Mouse (Mus musculus): ENCODE results near the gene Hoxb6.

Hoxb6 gene

DNA sequence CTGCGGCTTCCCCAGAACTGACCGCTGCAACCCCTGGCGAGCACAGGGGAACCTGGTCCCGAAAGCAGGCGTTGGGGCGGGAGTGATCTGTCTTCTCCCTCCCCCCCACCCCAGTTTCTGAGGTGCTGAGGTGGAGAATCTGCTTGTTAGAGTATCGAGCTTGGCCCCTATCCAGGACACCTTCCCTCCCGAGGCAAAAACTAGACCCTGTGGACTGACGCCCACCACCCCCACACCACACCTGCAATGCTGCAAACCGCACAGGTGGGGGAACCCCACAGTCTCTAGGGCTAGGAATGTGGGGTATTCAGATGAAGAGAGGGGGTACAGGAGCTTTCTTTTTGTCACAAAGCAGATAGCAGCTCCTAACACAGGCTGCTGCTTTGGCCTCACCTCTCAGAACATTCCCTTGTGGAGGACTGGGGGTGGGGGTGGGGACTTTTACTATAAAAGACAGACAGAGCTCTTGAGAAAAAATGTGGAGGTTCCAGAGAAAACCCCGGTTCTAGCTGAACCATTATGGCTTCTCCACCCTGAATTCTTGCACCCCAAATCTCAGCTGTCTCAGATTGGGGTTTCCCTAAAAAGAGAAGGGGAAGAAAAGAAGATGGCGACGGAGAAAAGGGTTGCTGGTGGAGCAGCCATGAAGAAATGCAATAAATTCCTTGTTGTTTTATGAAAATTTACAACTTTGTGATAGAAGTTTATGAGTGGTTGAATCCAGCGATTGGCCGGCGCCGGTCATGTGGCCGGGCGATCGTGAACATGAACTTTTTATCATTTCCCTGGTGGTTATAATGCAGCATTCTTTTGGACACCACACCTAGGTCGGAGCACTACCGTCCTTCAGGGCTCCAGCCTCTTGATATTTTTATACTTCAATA is at the start of gene Hoxb6:
Gene Hoxb6 (plus strand): TSS at position 796 of the 884 bp plus-strand sequence.
- no peak for DNase-seq (ENCODE audit: low spot score)

- DNase-seq (ENCODE audit: low spot score): no peak
Measured at GRCm38 (mm10) chr11:96250901-96251300, 41.4 kb upstream of the Hoxb6 start.

DNA sequence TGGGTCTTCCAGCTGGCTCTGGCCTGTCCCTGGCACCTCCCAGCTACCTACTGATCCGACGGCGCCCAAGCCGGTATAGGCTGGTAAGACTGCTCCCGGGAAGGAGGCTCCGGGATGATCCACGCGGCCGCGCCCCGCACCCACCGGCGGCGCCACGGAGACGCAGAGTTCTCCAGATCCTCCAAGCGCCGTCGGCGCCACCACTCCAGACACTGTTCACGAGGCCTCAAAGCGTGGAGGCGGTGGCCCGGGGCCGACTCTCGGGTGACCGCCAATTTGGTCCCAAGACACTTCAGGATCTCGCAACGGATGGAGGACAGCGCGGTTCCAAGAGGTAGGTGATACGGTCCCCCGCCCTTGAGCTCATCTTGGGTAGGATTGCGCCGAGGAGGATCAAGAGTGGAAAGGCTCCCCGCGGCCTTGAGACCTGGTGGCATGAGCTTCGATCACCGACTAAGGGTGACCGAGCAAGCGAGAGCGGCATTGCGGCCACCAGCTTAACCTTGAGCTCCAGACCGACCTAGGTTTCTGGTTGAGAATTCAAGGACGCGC is 40.7 kb upstream of the Hoxb6 start:
- DNase-seq (ENCODE audit: low spot score): no peak

- no peak for DNase-seq (ENCODE audit: low spot score)
Measured at GRCm38 (mm10) chr11:96252541-96253120, 39.6 kb upstream of the Hoxb6 start.

GRCm38 (mm10) chr11:96254221-96254620 is 38.1 kb upstream of the Hoxb6 start:
- DNase-seq (ENCODE audit: low spot score): no peak

DNA sequence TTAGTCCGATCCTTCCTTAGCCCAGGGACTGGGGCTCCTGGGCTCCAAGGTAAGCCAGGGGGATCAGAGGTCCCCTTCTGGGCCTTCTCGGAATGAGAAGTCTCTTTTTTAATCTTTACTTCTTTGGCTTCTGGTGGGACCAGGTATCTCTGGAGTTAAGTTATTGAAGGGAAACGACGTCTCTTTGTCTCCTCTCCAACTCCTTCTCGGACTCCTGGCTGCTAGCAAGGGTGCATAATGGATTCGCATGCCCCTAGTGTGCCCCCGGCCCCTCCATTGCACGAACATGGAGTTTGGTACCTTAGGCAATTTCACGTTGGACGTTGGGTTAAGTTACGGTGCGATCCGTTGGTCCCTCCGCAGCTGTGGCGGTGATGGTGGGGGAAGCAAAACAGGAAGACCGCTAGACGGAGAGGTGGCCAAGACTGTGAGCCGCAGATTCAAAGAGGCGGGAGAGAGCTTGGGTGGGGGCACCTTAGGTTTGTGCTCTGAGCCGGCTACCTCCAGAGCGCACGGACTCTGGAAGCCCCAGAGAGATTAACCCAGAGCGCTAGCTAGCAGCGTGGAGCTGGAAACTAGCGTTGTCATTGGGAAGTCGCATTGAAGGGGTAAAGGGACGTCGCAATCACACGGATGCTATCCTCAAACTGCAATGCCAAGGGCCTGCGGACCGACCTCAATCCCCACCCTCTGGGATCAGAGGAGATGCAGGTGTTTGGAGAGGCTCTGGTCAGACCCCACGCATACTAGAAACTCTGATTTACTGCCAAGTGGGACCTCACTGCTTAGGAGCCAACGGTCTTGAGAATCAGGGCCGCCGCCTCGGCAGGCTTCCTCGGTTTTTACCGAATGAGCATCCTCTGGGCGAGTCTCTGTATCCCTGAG is 36.9 kb upstream of the Hoxb6 start:
- no peak for DNase-seq (ENCODE audit: low spot score)

DNA sequence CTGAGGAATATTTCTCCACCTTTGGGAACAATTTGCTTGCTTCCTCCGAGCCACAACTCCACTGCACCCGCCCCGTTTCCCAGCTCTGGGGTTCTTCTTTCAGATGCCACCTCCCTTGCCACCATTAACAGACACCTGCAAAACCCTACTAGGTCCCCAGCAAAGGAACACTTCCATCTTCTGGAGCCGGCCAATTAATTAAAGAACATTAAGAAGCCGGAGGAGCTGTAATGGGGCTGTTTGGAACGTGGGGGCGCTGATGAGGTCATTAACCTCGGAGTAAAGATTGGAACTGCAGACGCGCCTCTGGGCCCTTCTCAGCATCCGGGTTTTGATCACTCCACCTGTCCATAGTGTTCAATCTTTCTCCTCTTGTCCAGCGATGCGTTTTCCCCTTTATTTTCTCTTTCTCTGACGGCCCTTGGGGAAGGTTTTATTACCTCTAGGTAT is 36.3 kb upstream of the Hoxb6 start:
- no peak for DNase-seq (ENCODE audit: low spot score)

DNA sequence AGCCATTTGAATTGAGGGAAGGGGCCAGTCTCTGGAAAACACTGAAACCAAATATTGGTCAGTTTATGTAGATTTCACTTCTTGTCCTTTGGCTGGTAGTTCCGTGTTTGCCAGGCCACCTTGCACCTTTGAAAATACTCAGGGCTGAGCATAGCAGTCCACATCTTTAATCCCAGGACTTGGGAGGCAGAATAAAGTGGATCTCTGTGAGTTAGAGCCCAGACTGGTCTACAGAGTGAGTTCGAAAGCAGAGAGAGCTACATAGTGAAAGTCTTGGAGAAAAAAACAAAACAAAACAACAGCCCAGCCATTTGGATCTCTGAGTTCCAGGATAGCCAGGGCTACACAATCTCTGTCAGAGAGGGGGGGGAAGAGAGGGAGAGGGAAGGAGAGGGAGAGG is 35.1 kb upstream of the Hoxb6 start:
- DNase-seq (ENCODE audit: low spot score): no peak

GRCm38 (mm10) chr11:96259038-96259437 is 33.2 kb upstream of the Hoxb6 start:
- DNase-seq (ENCODE audit: low spot score): no peak

DNA sequence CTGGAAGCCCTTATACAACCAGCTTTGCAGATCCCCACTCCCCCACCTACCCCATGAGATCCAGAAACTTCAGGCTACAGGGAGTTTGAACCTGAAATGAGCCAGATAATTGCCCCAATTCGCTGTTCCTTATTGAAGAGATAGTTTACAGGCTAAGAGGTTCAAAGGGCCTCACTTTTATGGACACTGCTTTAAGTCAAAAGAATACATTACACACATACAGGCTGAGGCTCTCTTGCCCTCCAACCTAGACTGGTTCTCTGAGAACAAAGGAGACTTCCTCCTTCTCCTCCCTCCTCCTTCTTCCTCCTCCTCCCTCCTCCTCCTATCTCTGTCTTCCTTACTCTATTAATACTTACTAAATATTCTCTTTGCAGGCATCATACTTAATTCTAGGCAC is 32.8 kb upstream of the Hoxb6 start:
- DNase-seq (ENCODE audit: low spot score): no peak

- DNase-seq (ENCODE audit: low spot score): no peak
Measured at GRCm38 (mm10) chr11:96260310-96260970, 31.8 kb upstream of the Hoxb6 start.

DNA sequence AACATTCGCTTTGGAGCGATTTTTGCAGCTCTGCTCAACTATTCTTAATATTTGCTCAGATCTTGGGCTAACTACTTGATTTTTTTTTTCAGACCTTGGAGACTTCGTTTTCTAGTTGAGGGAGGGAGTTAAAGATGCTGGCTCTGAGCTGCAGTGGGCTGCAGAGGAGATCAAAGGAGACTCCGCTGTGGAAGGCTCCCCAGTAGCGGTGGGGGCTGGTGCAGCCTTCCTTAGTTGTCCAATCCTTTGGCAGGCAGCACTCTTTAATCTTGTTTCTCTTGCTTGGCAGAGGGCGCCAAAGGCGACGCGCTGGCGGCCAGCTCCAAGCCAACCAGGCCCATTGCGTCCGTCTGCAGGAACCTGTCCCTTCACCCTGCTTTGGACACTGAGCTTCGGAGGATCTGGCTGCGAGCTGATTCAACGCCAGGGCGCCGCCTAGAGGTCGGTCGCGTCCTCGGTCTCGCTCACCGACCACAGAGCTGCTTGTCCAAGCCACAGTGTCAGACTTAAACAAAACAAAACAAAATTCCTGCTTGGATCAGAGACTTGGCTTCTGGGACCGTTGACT is 30.9 kb upstream of the Hoxb6 start:
- no peak for DNase-seq (ENCODE audit: low spot score)

DNA sequence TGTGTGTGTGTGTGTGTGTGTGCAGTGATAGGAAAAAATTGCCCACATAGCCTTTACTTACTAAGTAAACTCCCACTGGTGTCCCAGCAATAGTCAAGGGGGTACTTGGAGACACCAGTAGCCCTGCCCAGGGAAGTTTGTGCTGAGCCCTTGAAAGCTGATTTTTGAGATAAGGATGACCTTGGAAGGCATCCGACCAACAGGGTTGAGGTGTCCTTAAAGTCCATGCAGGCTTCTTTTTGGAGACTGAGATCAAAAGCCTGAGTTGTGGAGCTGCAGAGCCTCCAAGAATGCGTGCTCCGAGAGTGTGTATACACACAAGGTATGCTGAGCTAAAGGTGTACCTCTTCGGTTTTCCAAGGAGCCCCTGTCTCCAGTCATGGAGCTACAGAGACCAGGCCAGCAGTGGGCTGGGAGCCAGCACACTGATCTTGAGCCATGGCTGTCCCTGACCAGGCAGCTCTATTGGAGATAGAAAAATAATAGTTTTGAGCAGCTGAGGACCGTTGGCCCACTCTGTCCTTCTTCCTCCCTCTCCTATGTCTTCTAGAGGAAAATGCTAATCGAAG is 29.9 kb upstream of the Hoxb6 start:
- no peak for DNase-seq (ENCODE audit: low spot score)

- DNase-seq (ENCODE audit: low spot score): no peak
Measured at GRCm38 (mm10) chr11:96263636-96264389, 28.5 kb upstream of the Hoxb6 start.

GRCm38 (mm10) chr11:96264390-96265020 is 27.8 kb upstream of the Hoxb6 start:
- DNase-seq (ENCODE audit: low spot score): no peak

DNA sequence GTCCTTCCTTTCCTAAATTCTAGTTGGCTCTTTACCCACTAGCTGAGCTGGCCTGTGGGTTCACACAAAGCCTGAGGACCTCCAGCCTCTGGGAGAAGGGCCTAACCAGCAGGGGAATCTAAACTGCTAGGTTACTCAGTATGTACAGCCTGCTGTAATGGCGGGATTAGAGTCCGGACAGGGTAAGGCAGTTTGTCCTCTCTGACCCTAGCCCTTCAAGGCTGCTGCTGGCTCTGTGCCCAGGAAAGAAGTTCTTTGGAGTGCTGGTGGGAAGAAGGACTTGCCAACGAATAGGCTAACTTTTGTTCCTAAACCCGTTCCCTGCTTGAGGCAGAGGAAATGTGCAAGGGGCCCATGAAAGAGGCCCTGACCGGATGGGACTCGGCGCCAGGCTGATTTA is 26.3 kb upstream of the Hoxb6 start:
- no peak for DNase-seq (ENCODE audit: low spot score)

DNA sequence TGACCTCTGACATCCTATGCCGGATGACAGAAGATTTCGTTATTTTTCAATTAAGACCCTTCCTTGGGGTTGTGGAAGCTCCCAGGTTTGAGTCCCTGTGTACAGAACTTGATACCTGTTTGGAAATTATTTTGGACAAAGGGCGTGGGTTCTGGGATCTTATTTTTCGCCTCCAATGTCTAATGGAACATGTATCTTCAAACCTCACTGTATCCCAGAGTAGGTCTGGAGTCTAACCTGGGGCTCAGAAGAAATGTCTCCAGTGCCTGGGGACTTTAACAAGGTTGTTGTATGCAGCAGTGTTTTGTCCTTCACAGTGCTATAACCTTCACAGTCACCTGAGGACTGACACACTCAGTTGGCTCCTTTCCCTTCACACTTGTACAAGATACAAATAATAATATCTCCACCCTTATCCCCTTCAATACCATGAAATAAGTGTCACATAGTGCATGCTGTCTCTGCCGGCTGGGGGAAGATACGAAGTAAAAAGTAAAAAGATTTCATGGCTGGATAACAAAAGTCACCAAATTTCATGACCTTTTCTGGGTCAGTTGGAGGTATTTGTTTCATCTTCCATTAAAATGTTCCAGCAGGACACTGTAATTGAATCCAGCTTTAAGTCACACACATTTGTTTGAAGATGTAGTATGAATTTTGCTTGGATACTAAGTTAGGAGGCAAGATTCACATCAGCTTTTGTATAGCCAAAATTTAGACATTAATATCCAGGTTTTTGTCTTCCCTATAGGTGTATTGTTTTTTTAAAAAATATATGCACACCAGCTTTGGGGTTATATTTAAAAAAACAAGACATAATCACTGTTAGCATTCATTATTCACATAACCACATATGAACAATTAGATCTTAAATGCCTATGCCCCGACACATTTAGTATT is 25.0 kb upstream of the Hoxb6 start:
- no peak for DNase-seq (ENCODE audit: low spot score)

DNA sequence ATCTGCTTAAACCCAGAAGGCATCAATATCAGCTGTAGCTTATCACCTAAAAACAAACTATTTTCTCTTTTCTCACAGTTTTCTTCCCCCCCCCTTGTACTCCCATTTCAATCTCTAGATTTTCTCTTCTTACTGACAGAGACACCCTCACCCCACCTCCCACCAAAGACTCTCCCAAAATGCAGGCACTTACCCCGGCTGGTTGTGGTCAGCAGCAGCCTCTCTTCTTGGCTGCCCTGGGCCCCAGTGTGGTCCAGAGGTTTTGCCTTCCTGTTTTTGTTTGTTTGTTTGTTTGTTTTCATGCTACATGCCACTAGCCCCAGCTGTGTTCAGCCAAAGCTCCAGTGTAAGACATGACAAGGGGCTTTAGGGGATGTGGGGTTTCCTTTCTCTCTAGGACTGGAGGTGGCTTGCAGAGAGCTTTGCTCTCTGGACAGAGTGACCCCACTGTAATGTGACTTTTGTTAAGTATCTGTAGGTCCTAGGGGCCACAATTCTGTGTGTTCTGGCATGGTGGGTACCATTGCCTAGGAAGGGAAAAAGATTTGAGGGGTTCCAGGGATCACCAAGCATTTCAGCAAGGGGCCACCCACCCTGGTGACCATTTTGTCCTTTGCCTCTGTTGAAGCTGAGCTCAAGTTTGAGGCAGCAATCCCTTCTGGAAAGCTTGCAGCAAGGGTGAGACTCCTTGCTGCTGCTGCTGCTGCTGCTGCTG is 24.1 kb upstream of the Hoxb6 start:
- DNase-seq (ENCODE audit: low spot score): no peak
